Mouse (Mus musculus) 3134 (cell line): ENCODE measurements around the gene Gtpbp1.

Source experiments
- DNase-seq: peaks from one replicate; pipeline ENCODE4 v3.0.0-alpha.2; 2011; ENCODE audit warnings: low spot score; ENCODE audit not compliant: insufficient read length; ENCODE audit errors: extremely low read depth

Gtpbp1 gene

DNA sequence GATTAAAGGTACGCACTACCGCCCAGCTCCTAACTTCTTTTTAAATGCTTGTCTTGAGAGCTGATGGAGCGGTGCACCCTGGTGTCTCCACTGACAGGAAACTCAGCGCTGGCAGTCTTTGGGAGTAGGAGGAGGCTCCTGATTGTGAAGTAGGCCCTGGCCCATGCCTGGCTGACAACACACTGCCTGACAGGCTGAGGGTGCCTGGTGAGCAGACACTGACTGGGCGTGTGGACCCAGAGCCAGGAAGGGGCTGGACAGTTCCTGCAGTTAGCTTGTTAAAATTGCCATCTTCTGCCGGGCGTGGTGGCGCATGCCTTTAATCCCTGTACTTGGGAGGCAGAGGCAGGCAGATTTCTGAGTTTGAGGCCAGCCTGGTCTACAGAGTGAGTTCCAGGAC lies 59.6 kb downstream of the Gtpbp1 start:
- DNase-seq = no peak

DNA sequence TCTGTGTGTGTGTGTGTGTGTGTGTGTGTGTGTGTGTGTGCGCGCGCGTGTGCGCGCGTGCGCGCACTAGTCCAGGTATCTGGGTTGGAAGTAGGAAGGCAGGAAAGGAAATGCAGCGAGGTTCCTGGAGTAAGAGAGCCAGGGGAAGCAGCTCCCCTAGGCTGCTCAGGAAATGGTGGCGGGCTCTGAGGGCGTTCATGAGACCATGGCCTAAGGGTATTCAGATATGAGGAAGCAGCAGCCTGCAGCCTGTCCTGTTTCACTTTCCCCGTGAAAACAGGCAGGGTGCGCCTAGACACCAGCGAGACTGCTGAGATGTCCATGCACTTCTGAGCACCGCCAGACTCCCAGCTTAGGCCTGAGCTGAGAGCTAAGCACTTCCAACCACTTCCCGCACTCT lies 61.1 kb downstream of the Gtpbp1 start:
- DNase-seq = no peak

DNA sequence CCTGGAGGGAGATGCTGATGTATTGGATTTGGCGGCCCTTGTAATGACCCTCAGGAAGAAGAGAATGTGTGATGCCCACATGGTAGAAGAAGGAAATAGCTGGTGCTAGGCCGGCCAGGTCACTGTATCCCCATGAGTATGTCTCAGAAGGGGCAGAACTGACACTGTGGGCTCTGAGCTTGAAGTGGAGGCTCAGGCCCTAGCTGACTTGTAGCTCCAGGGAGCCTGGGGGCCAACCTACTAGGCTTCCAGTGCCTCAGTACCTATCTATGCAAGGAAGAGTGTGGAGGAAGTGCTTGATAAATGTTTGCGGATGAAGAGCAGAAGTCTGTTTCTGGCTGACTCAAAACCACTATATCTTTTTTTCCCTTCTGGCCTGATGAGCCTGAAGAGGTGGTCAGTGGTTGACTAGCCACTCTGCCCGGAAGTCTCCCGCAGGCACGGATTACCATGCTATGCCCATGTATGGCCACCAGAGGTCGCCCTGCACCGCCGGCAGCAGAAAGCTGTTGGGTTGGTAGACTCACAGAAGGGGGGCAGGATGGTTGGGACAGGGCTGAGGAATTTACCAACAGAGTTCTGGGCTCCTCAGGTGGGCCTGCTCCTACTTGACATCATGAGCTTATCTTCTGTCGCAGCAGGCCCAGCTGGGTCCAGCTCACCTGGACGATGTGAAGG lies 62.2 kb downstream of the Gtpbp1 start:
- peak; percentile 64 for DNase-seq

DNA sequence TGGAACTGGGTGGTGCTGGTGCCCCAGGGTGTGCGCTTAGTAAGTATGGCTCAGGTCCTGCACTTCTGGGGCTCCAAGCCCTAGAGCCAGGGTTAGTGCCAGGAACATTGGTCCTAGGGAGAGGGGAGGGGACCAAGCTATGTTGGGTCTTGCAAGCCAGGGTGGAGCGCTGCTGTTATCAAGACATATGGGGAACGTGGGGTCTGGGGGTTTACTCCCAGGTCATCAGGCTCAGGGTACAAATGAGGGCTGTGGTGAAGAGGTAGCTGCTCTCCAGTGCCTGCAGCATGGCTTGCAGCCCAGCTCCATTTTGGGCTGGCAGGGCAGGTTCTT lies 62.7 kb downstream of the Gtpbp1 start:
- DNase-seq = no peak

DNA sequence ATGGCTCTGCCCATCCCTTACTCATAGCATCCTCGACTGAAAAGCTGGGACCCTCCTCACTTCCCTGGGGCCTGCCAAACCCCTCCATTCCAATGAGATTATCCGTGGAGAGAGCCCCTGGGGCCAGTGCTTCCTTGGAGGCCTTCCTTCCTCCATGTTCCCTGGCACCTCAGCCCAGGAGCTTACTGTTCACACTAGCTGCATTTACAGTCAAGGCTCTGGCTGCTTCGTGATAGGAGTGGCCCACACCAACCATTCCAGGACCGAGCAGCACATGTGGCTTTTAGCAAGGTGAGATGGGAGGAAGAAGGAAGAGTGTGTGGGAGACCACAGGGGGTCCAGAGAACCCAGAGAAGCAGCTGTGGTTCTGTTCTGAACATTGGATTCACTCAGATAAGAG lies 63.2 kb downstream of the Gtpbp1 start:
- no peak for DNase-seq

DNA sequence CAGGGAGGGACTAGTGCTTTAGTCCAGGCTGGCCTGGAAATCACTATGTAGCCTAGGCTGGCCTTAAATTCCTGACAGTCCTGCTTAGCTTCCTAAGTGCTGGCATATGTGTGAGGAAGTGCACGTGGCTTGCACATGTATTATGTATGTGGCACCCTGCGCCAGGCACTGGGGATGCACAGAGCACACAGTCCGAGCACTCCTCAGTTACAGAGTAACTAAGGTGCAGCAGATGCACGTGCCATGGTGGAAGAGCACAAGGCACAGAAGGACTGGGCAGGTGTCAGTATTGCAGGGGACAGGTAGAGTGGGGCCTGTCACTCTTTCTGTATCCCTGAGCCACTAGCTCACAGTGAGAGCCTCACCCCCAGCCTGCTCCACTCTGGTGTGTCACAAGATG lies 64.5 kb downstream of the Gtpbp1 start:
- DNase-seq = no peak

DNA sequence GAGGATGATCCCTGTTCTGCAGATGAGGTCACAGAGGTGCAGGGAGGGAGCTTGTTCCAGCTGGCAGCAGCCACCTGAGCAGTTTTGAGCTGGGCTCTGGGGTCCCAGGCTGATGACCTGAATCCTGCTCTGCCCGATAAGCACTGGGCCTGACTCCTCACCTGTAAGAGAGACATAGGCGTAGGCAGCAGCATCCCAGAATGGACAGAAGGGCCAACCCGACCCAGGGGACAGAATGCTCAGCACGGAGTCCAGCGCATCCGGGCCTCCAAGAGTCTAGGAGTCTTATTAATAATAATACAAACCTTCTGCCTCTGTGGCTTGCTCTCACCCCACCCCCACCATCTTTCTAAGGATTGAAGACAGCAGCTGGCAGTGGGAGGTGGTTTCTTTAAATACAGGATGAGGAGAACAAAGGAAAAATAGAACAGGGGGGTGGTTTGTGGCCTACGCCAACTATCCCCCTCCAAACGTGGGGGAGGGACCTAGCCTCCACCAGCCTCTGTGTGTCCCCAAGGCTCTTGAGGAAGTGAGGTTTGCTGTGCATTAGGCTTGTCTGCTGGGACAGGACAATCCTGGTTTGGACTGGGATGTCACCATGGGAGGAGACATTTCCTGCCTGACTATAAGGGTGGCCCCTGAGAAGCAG lies 65.5 kb downstream of the Gtpbp1 start:
- DNase-seq = no peak

DNA sequence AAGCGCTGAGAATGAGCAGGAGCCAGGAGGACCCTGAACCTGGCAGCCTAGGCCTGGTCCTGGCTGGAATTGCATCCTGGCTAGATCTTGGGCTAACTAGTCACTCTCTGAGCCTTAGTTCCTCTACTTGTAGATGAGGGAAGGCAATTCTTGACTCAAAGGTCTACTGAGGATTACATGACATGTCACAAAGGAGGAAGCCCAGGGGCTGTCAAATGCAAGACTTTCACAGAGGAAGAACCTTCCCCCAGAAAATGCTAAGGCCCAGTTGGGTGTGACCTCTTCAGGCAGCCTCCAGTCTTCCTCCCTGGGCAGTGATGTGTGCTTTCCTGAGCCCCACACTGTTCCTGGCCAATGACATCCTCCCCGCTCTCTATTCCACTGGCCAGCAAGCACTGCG lies 66.5 kb downstream of the Gtpbp1 start:
- no peak for DNase-seq

DNA sequence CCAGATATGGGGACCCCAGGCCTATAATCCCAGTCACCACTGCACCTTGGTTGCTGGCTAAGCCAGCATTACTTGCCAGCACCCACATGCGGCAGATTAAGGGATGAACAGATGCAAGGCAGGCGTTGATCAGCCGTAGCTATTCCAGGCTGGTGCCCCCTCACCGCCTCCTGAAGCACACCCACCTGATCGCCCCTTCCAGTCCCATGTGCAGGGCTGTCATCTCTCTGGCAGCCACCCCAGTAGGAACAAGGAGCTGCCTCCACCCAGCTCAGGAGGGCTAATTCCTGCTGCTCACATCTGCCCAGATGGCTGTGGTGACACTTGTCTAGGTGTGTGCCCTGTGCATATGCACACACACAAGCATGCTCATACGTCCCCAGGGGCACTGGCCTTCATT lies 70.3 kb downstream of the Gtpbp1 start:
- DNase-seq = no peak

DNA sequence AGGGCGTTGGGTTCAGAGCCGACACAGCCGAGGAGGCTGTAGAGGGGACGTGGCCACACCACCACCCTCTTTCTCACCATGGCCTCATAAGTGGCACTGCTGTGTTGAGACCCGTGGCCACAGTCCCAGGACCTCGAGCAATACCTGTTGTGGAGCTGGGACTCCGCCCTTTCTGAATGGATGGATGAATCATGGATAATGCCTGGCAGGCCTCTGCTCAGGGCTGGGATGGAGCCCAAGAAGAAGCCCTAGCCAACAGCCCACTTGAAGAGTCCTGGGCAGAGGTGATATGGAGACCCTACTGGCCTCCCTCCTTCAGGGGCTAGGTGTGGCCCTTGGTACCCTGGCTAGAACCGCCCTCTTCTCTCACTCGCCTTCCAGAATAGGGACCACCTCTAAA lies 72.4 kb downstream of the Gtpbp1 start:
- DNase-seq = no peak

DNA sequence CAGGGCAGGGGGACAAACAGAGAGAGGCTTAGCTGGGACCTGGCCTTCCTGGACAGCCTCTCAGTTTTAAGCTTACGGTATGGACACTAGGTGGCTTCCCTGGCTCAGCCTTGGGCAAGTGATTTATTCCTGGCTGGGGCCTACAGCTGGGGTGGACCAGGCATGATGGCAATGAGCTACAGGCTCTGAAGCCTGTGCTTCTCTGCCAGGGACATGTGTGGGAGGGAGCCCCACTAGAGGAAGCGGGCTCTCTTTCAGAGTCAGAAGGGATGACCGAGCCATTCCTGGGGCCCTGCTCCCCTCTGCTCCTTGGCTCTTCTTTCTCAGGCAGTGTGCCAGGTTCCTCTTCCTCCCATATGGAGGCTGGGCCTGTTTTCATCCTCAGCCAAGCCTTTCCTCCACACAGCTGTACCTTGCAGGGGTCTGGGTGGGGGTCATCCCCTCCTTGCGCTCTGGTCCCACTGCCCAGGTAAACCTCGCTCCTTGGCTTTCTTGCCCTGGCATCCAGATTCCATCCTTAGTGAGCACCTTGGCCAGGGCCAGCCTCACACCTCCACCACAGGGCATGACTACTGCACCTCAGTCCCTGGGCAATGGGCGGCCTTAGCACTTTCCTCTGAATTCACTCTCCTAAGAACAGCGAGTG lies 73.1 kb downstream of the Gtpbp1 start:
- DNase-seq = peak; percentile 61

DNA sequence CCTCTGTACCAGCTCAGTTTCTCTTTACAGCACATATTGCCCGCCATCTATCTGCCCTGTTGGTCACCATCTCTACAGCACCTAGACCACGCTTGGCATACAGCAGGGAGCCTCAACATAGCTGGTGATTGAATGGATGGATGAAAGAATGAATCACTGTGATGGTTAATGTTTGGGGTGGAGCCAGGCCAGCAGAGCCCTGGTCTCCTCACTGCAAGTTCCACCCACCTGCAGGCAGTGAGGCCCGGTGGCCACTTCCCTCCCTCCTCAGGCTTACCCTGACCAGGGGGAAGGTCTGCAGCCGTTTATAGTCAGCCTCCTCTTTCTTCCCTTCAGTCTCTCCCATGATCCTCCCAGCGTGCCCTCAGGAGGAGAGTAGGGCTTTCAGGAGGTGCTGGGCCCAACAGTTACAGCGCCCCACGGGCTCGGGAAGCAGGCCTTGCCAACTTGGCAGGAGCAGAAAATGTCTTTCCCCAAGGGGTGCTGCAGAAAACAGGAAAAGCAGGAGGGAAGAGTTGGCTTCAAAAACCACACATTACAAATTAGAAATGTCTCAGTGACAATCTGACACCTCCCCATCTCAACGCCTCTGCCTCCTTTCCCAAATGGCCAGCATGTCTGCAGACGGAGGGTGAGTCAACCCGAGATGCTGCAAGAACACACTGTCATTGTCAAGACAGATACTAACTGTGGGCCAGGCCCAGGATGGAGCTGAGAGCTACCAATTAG lies 74.1 kb downstream of the Gtpbp1 start:
- peak; percentile 81 for DNase-seq

DNA sequence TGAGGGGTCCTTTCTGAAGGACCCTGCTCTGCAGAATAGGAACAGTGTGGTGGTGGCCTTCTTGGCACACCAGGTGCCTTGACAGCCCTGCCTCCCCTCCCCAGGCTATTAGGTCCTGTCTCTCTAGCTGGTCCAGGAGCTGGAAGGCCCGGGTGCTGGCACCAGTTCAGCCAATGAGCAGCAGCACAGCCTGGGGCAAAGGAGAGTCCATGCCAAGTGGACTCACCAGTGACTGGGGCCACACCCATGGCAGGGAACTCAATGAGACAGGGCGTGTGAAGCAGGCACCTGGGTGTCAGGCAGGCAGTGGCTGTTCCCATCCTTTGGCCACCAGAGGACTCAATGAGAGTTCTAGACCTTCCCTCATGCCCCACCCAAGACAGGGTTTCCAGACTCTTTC lies 74.7 kb downstream of the Gtpbp1 start:
- peak; percentile 83 for DNase-seq

DNA sequence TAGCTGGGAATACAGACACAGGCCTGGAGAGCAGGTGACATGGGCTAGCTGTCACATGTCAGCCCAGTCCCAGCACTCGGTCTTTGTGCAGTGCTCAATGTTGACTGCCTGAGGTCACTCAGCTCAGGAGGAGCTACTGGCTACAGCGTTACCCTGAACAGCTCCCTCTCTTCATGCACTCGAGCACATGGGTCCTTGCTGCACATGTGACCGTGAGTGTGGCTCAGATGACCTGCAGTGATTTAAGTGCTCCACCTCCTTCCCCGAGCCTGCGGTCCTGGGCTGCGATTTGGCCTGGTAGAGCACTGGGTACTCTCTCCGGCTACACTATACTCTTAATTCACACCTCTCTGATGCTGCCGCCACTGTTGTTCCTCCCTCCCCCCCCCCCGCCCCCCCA lies 75.5 kb downstream of the Gtpbp1 start:
- no peak for DNase-seq

DNA sequence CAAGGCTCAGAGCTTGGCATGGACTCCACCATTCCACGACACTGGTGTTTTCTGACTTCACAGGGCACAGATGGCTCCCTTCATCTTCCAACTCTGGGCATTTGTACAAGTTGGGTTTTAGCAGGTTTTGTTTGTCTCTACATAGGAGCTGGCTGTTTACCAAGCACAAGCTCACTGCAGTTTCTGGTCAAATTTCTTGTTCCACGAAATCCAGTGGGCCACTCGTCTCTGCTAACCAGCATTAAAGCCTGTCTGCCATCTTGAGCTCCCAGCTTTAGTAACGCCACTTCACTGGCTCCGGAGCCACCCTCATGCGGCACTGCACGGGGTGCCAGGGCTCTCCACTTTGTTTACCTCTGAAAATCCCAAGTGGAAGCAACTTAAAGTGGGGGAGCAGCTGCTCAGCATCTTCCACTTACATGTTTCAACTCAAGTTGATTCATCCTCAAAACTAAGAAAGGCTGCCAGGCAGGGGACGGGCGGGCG lies 76.0 kb downstream of the Gtpbp1 start:
- DNase-seq = no peak

DNA sequence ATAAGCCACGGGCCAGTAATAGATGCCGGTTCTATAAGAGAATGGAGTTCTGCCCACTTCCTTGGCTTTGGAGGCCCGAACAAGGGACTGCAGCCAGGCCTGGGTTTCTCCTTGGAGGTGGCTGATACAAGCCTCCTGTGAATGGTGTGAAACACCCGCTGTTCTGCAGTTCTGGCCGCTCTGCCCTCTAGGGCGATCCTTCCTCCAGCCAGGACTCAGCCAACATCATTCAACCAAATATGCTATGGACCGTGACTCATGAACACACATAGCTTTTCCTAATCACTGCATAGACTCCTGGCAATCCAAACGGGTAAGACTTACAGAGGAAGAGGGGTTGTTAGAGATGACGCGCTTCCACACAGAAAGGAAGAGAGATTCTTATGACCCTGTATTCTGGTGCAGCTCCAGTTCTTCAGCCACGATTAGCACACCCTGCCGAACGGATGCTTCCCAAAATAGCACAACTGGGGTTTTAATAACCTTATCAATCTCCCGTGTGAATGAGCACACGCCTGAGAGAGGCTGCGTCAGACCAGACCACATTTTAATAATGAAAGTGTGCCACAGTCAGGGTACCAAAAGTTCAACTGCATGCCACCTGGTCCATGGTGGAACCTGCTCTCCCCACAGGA lies 76.8 kb downstream of the Gtpbp1 start:
- no peak for DNase-seq

DNA sequence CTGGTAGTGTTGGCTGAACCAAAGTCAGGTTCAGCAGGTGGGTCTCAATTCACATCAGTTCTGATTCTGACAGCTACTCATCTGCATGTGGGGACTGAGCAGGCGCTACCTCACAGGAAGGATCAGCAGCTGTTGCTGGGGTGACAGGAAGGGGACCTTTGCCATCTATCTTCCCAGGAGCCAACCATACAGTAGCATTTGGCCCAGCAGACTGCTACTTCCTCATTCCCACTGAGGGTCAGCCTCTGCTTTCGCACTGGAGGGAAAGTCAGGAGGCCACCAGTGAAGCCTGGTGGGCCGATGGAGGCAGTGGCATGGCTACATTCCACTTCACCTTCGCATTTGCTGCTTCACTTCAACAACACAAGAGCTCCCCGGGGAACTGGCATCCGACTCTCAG lies 77.7 kb downstream of the Gtpbp1 start:
- DNase-seq = no peak

DNA sequence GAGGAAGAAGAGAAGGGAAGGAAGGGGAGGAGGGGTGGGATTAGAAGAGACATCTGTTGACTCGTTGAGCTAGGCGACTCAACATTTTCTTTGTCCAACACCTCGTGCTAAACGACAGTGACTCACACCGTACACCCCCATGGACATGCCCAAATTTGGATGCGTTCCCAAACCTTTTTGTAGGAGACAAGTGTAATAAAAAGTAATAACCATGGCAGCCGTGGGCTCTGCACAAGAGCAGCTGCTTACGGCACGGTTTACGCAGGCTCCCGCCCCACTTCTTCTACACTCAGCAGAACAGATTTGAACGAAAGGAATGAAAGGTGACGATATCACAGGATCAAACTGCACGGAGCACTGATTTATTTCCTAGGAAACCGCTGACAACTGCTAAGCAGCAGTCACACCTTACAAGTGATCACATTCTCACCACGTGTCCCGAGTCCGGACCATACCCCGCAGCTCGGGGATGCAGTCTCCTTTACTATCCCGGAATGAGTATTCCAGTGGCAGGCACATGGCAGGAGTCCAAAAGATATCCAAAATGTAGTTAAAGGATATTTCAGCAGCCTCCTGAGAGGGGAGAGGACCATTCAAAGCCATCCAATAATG lies 80.1 kb downstream of the Gtpbp1 start:
- DNase-seq = peak; percentile 62
